In genomic region chr19:38395701-38396632, GRCm38 (mm10) we compare ENCODE assay signal across 8 mouse cellular contexts. TPM values are rescaled to one million over a fixed set of nuclear protein-coding genes. Genes with fewer than 3 reads are reported as not detected.
DNase-seq lines count a peak whose midpoint lies in the region; ATAC-seq lines count a peak whose summit lies in the region.

TSS of gene Slc35g1 (plus strand) at chr19:38395980.

- H3K9ac ChIP-seq in forebrain, embryonic 15.5 days (replicated peaks), result peak within 1 kb of the TSS; percentile 83

- no peak within 1 kb of the TSS for H3K27ac ChIP-seq in forebrain, embryonic 15.5 days (replicated peaks)

- intact Hi-C loops in heart, postnatal 36 days (cut with DNase I), result no loop called here

- peak within 1 kb of the TSS; percentile 92 for H3K4me2 ChIP-seq in forebrain, embryonic 15.5 days (replicated peaks)

- peak; percentile 93 for ATAC-seq in forebrain, embryonic 15.5 days (replicated peaks)

- no peaks in the 10 kb centered on the region for H3K9me3 ChIP-seq in forebrain, embryonic 15.5 days

- no peaks in the 10 kb centered on the region for H3K36me3 ChIP-seq in forebrain, embryonic 15.5 days

- H3K4me3 ChIP-seq in forebrain, embryonic 15.5 days, result peak within 1 kb of the TSS; percentile 91

- peak; percentile 85 for DNase-seq in R1 (ENCODE audit: low read depth, low spot score)
- peak; percentile 61 to 83 for DNase-seq in cerebellum, adult 18-20 months
- DNase-seq in heart, postnatal 36 days, result peak; percentile 51
- DNase-seq in left cerebral cortex, adult 11 months (ENCODE audit: low spot score), result peak; percentile 34
- DNase-seq in lung, postnatal 36 days, result peak; percentile 36
- peak; percentile 25 to 28 for DNase-seq in right cerebral cortex, adult 2 months (ENCODE audit: low spot score in 2 of 2)
- peak; percentile 60 for DNase-seq in urinary bladder, postnatal 14 days (ENCODE audit: low spot score)

- WGBS in forebrain, embryonic 15.5 days, result 1% methylated on average over 70 of the region's 90 CpGs

- peaks cover 17% of the 10 kb centered on the region for H3K4me1 ChIP-seq in forebrain, embryonic 15.5 days

- no peaks in the 10 kb centered on the region for H3K27me3 ChIP-seq in forebrain, embryonic 15.5 days

RNA-seq across cellular contexts. Expression of gene Slc35g1, which starts in this region (rescaled TPM):
- polyA plus RNA-seq in forebrain, embryonic 15.5 days (2015; fragmentation: Nextera tagmentation; extraction: Ambion mirVana), result 1.1 and 1.4 TPM in 2 replicates
- 1 to 10 TPM; 1.6 to 2.2 TPM for total RNA-seq in heart, postnatal 36 days (2021)

Comparison
In these comparisons a context has a peak if more than half of its experiments do, and no peak if none do; other contexts are left out.
1. DNase-seq: peak in every context shown above with its lines; median percentile 85 in R1; 72 in cerebellum, adult 18-20 months; 60 in urinary bladder, postnatal 14 days; 51 in heart, postnatal 36 days; 36 in lung, postnatal 36 days; 34 in left cerebral cortex, adult 11 months; 26 in right cerebral cortex, adult 2 months.